Mouse (Mus musculus) olfactory bulb, adult 2 months (tissue): ENCODE measurements around the gene Arhgap6. TPM values are rescaled to one million over a fixed set of nuclear protein-coding genes. Genes with fewer than 3 reads are reported as not detected.

ENCODE experiments used
- H3K27ac ChIP-seq: fragments of 200-500 bp; 2 replicates; pipeline ENCODE4 v1.5.1; 2012; ENCODE audit warnings: low read depth, low read length; ENCODE audit not compliant: insufficient read depth
- H3K4me1 ChIP-seq: fragments of 200-500 bp; 2 replicates; pipeline ENCODE4 v1.6.1; 2012; ENCODE audit warnings: low read length; ENCODE audit not compliant: control insufficient read depth, insufficient read depth
- H3K4me3 ChIP-seq: fragments of 200-500 bp; 2 replicates; pipeline ENCODE4 v1.5.1; 2012; ENCODE audit warnings: mild to moderate bottlenecking, low read depth, low read length, moderate library complexity; ENCODE audit not compliant: insufficient read depth
- CTCF ChIP-seq: fragments of 200-500 bp; IDR thresholded peaks from 2 replicates; pipeline ENCODE4 v1.5.1; 2012; ENCODE audit warnings: low read depth, mild to moderate bottlenecking, low read length, moderate library complexity; ENCODE audit not compliant: insufficient read depth
- POLR2A ChIP-seq: fragments of 200-500 bp; IDR thresholded peaks from 2 replicates; pipeline ENCODE4 v1.6.1; 2012; ENCODE audit warnings: mild to moderate bottlenecking, low read depth, low read length, moderate library complexity; ENCODE audit not compliant: insufficient read depth
- WGBS: fragments of 180-500 bp; shearing (Covaris S2); methylation state at CpG from one replicate; pipeline ENCODE4 v1.1.7; 2018; 5-methylcytosine and 5-hydroxymethylcytosine counted together
- polyA plus RNA-seq: library from polyadenylated mRNA; stranded (reverse); fragments of >200 nt; gene quantifications from 2 replicates; pipeline ENCODE4 v1.2.4, GENCODE M21; 2012; ENCODE audit warnings: low replicate concordance; ENCODE audit not compliant: missing spikeins, insufficient read depth, insufficient read length

Gene Arhgap6
- polyA plus RNA-seq, 1 experiment = not detected

- Histone ChIP-seq H3K4me3 (no peak overlapping the region), H3K4me1 (no peaks in the 10 kb centered on the region), H3K27ac (no peak overlapping the region)
- WGBS = 73% methylated on average over 1 of the region's 1 CpGs
- TF ChIP-seq CTCF (no peak), POLR2A (no peak)
These were observed 249.0 kb downstream of the Arhgap6 start for GRCm38 (mm10) chrX:169043872-169044271.

- 75% methylated on average over 3 of the region's 3 CpGs for WGBS
- Histone ChIP-seq H3K4me3 (no peak overlapping the region), H3K27ac (no peak overlapping the region), H3K4me1 (no peaks in the 10 kb centered on the region)
- no peak for TF ChIP-seq POLR2A
- TF ChIP-seq CTCF = no peak
These were observed 252.7 kb downstream of the Arhgap6 start for GRCm38 (mm10) chrX:169047595-169047994.

GRCm38 (mm10) chrX:169049550-169049949, 254.7 kb downstream of the Arhgap6 start:
- Histone ChIP-seq H3K27ac (no peak overlapping the region), H3K4me1 (no peaks in the 10 kb centered on the region), H3K4me3 (no peak overlapping the region)
- TF ChIP-seq CTCF (no peak), POLR2A (no peak)

GRCm38 (mm10) chrX:169053907-169054476, 259.1 kb downstream of the Arhgap6 start:
- no peak overlapping the region for H3K4me3 ChIP-seq
- H3K27ac ChIP-seq = no peak overlapping the region; the same call in 1 of the 2 replicates
- no peaks in the 10 kb centered on the region for H3K4me1 ChIP-seq
- 65% methylated on average over 5 of the region's 5 CpGs for WGBS
- no peak for TF ChIP-seq CTCF
- TF ChIP-seq POLR2A = no peak

GRCm38 (mm10) chrX:169062555-169062954, 267.7 kb downstream of the Arhgap6 start:
- no peaks in the 10 kb centered on the region for H3K4me1 ChIP-seq
- TF ChIP-seq CTCF = no peak
- TF ChIP-seq POLR2A = no peak
- H3K4me3 ChIP-seq = no peak overlapping the region
- no peak overlapping the region for H3K27ac ChIP-seq

GRCm38 (mm10) chrX:169065298-169065697, 270.4 kb downstream of the Arhgap6 start:
- Histone ChIP-seq H3K4me3 (no peak overlapping the region), H3K27ac (no peak overlapping the region), H3K4me1 (no peaks in the 10 kb centered on the region)
- TF ChIP-seq POLR2A (no peak), CTCF (no peak)
- 52% methylated on average over 3 of the region's 3 CpGs for WGBS

GRCm38 (mm10) chrX:169065922-169066321, 271.0 kb downstream of the Arhgap6 start:
- no peaks in the 10 kb centered on the region for H3K4me1 ChIP-seq
- no peak overlapping the region for H3K4me3 ChIP-seq
- TF ChIP-seq POLR2A = no peak
- no peak for TF ChIP-seq CTCF
- H3K27ac ChIP-seq = no peak overlapping the region
- 86% methylated on average over 1 of the region's 1 CpGs for WGBS

- Histone ChIP-seq H3K27ac (no peak overlapping the region), H3K4me1 (no peaks in the 10 kb centered on the region), H3K4me3 (no peak overlapping the region)
- 75% methylated on average over 2 of the region's 2 CpGs for WGBS
- no peak for TF ChIP-seq POLR2A
- no peak for TF ChIP-seq CTCF
These were observed 280.1 kb downstream of the Arhgap6 start for GRCm38 (mm10) chrX:169075020-169075419.

- 80% methylated on average over 3 of the region's 3 CpGs for WGBS
- no peak for TF ChIP-seq POLR2A
- TF ChIP-seq CTCF = no peak
- Histone ChIP-seq H3K4me1 (no peaks in the 10 kb centered on the region), H3K4me3 (no peak overlapping the region), H3K27ac (no peak overlapping the region)
These were observed 286.7 kb downstream of the Arhgap6 start for GRCm38 (mm10) chrX:169081609-169082008.

GRCm38 (mm10) chrX:169085871-169086270, 291.0 kb downstream of the Arhgap6 start:
- Histone ChIP-seq H3K27ac (no peak overlapping the region), H3K4me1 (no peaks in the 10 kb centered on the region), H3K4me3 (no peak overlapping the region)
- WGBS = 9% methylated on average over 5 of the region's 5 CpGs
- TF ChIP-seq CTCF (no peak), POLR2A (no peak)

GRCm38 (mm10) chrX:169089221-169089620, 294.3 kb downstream of the Arhgap6 start:
- Histone ChIP-seq H3K4me1 (no peaks in the 10 kb centered on the region), H3K27ac (no peak overlapping the region), H3K4me3 (no peak overlapping the region)
- no peak for TF ChIP-seq POLR2A
- no peak for TF ChIP-seq CTCF
- WGBS = 71% methylated on average over 2 of the region's 2 CpGs
